Mouse (Mus musculus) heart, adult 2 months (tissue): ENCODE measurements around the gene Ppp2r2d.

ENCODE experiments used
- CTCF ChIP-seq: fragments of 200-600 bp; IDR thresholded peaks from 2 replicates; pipeline ENCODE4 v1.8.1; 2022; ENCODE audit warnings: antibody characterized with exemption, mild to moderate bottlenecking, moderate library complexity
- EP300 ChIP-seq: fragments of 200-500 bp; IDR thresholded peaks from 2 replicates; pipeline ENCODE4 v1.6.1; 2011; ENCODE audit warnings: low read depth, low read length, control low read depth; ENCODE audit not compliant: insufficient read depth
- POLR2A ChIP-seq: fragments of 200-500 bp; IDR thresholded peaks from 2 replicates; pipeline ENCODE4 v1.6.1; 2011; ENCODE audit warnings: mild to moderate bottlenecking, low read depth, low read length, control low read depth; ENCODE audit not compliant: insufficient read depth

GRCm38 (mm10) chr7:138824423-138824822 is 21.5 kb upstream of the Ppp2r2d start:
- no peak for TF ChIP-seq CTCF
- no peak for TF ChIP-seq EP300
- TF ChIP-seq POLR2A: no peak
